Mouse (Mus musculus): Measurements from ENCODE around the gene Akap1. TPM values are rescaled to one million over a fixed set of nuclear protein-coding genes. Genes with fewer than 3 reads are reported as not detected.

The Akap1 gene
- polyA plus RNA-seq, 1 experiment = 7.7 TPM

- H3K27ac ChIP-seq (ENCODE audit: control insufficient read depth, insufficient read depth, low read depth, low read length, poor library complexity) = no peak overlapping the region
- H3K4me3 ChIP-seq (replicated peaks; ENCODE audit: control insufficient read depth, low read depth, low read length) = no peak overlapping the region
- H3K4me1 ChIP-seq (ENCODE audit: control insufficient read depth, insufficient read depth, low read length) = no peaks in the 10 kb centered on the region
- peak; percentile 60 for TF ChIP-seq CTCF (IDR thresholded peaks at IDR 0.05; ENCODE audit: control insufficient read depth, insufficient read depth, low read length)
- TF ChIP-seq POLR2A (IDR thresholded peaks at IDR 0.05; ENCODE audit: borderline replicate concordance, control insufficient read depth, low read depth, low read length) = no peak
- 91% methylated on average over 2 of the region's 2 CpGs for WGBS
Observed at GRCm38 (mm10) chr11:88830257-88830804, 34.1 kb downstream of the Akap1 start.

- TF ChIP-seq CTCF (IDR thresholded peaks at IDR 0.05; ENCODE audit: control insufficient read depth, insufficient read depth, low read length) = no peak
- no peak for TF ChIP-seq POLR2A (IDR thresholded peaks at IDR 0.05; ENCODE audit: borderline replicate concordance, control insufficient read depth, low read depth, low read length)
- H3K4me1 ChIP-seq (ENCODE audit: control insufficient read depth, insufficient read depth, low read length) = no peaks in the 10 kb centered on the region
- H3K4me3 ChIP-seq (replicated peaks; ENCODE audit: control insufficient read depth, low read depth, low read length) = no peak overlapping the region
- H3K27ac ChIP-seq (ENCODE audit: control insufficient read depth, insufficient read depth, low read depth, low read length, poor library complexity) = no peak overlapping the region
Observed at GRCm38 (mm10) chr11:88828528-88828927, 35.9 kb downstream of the Akap1 start.

- WGBS = 21% methylated on average over 7 of the region's 7 CpGs
- no peak overlapping the region for H3K27ac ChIP-seq (ENCODE audit: control insufficient read depth, insufficient read depth, low read depth, low read length, poor library complexity)
- TF ChIP-seq CTCF (IDR thresholded peaks at IDR 0.05; ENCODE audit: control insufficient read depth, insufficient read depth, low read length) = no peak
- no peak for TF ChIP-seq POLR2A (IDR thresholded peaks at IDR 0.05; ENCODE audit: borderline replicate concordance, control insufficient read depth, low read depth, low read length)
- no peaks in the 10 kb centered on the region for H3K4me1 ChIP-seq (ENCODE audit: control insufficient read depth, insufficient read depth, low read length)
- no peak overlapping the region for H3K4me3 ChIP-seq (replicated peaks; ENCODE audit: control insufficient read depth, low read depth, low read length)
Observed at GRCm38 (mm10) chr11:88825909-88826308, 38.5 kb downstream of the Akap1 start.

- no peak overlapping the region for H3K4me3 ChIP-seq (replicated peaks; ENCODE audit: control insufficient read depth, low read depth, low read length)
- 12% methylated on average over 7 of the region's 7 CpGs for WGBS
- H3K27ac ChIP-seq (ENCODE audit: control insufficient read depth, insufficient read depth, low read depth, low read length, poor library complexity) = no peak overlapping the region
- no peaks in the 10 kb centered on the region for H3K4me1 ChIP-seq (ENCODE audit: control insufficient read depth, insufficient read depth, low read length)
- no peak for TF ChIP-seq POLR2A (IDR thresholded peaks at IDR 0.05; ENCODE audit: borderline replicate concordance, control insufficient read depth, low read depth, low read length)
- TF ChIP-seq CTCF (IDR thresholded peaks at IDR 0.05; ENCODE audit: control insufficient read depth, insufficient read depth, low read length) = peak; percentile 87
Observed at GRCm38 (mm10) chr11:88822991-88823390, 41.4 kb downstream of the Akap1 start.

- Histone ChIP-seq H3K4me1 (ENCODE audit: control insufficient read depth, insufficient read depth, low read length) (no peaks in the 10 kb centered on the region), H3K4me3 (replicated peaks; ENCODE audit: control insufficient read depth, low read depth, low read length) (no peak overlapping the region), H3K27ac (ENCODE audit: control insufficient read depth, insufficient read depth, low read depth, low read length, poor library complexity) (no peak overlapping the region)
- TF ChIP-seq POLR2A (IDR thresholded peaks at IDR 0.05; ENCODE audit: borderline replicate concordance, control insufficient read depth, low read depth, low read length) = no peak
- no peak for TF ChIP-seq CTCF (IDR thresholded peaks at IDR 0.05; ENCODE audit: control insufficient read depth, insufficient read depth, low read length)
- 46% methylated on average over 5 of the region's 5 CpGs for WGBS
Observed at GRCm38 (mm10) chr11:88822526-88822925, 41.9 kb downstream of the Akap1 start.

GRCm38 (mm10) chr11:88820742-88821576 lies 43.4 kb downstream of the Akap1 start:
- Histone ChIP-seq H3K4me3 (replicated peaks; ENCODE audit: control insufficient read depth, low read depth, low read length) (no peak overlapping the region), H3K4me1 (ENCODE audit: control insufficient read depth, insufficient read depth, low read length) (no peaks in the 10 kb centered on the region), H3K27ac (ENCODE audit: control insufficient read depth, insufficient read depth, low read depth, low read length, poor library complexity) (no peak overlapping the region)
- 63% methylated on average over 24 of the region's 24 CpGs for WGBS
- TF ChIP-seq CTCF (IDR thresholded peaks at IDR 0.05; ENCODE audit: control insufficient read depth, insufficient read depth, low read length) (no peak), POLR2A (IDR thresholded peaks at IDR 0.05; ENCODE audit: borderline replicate concordance, control insufficient read depth, low read depth, low read length) (no peak)

GRCm38 (mm10) chr11:88820253-88820652 lies 44.1 kb downstream of the Akap1 start:
- no peak overlapping the region for H3K4me3 ChIP-seq (replicated peaks; ENCODE audit: control insufficient read depth, low read depth, low read length)
- TF ChIP-seq CTCF (IDR thresholded peaks at IDR 0.05; ENCODE audit: control insufficient read depth, insufficient read depth, low read length) (no peak), POLR2A (IDR thresholded peaks at IDR 0.05; ENCODE audit: borderline replicate concordance, control insufficient read depth, low read depth, low read length) (no peak)
- WGBS = 65% methylated on average over 6 of the region's 6 CpGs
- H3K27ac ChIP-seq (ENCODE audit: control insufficient read depth, insufficient read depth, low read depth, low read length, poor library complexity) = no peak overlapping the region
- no peaks in the 10 kb centered on the region for H3K4me1 ChIP-seq (ENCODE audit: control insufficient read depth, insufficient read depth, low read length)

- Histone ChIP-seq H3K4me3 (replicated peaks; ENCODE audit: control insufficient read depth, low read depth, low read length) (no peak overlapping the region), H3K27ac (ENCODE audit: control insufficient read depth, insufficient read depth, low read depth, low read length, poor library complexity) (no peak overlapping the region), H3K4me1 (ENCODE audit: control insufficient read depth, insufficient read depth, low read length) (no peaks in the 10 kb centered on the region)
- 72% methylated on average over 5 of the region's 5 CpGs for WGBS
- no peak for TF ChIP-seq CTCF (IDR thresholded peaks at IDR 0.05; ENCODE audit: control insufficient read depth, insufficient read depth, low read length)
Observed at GRCm38 (mm10) chr11:88817061-88817460, 47.3 kb downstream of the Akap1 start.
